Mouse (Mus musculus) frontal cortex, postnatal 36 days (tissue): Measurements from ENCODE around the gene Copz1.

Source experiments
- DNase-seq, 2 experiments: peaks; one replicate each; pipeline ENCODE4 v3.0.0; 2022; ENCODE audit warnings: low spot score in 2 of 2

Copz1 gene

GRCm38 (mm10) chr15:103339166-103339960 is 66.8 kb downstream of the Copz1 start:
- DNase-seq: no peak

GRCm38 (mm10) chr15:103339961-103340337 is 67.4 kb downstream of the Copz1 start, which contains the start of gene Zfp385a:
Gene Zfp385a, minus strand, starts transcription at chr15:103340093.
- DNase-seq: peak; percentile 76 to 78

GRCm38 (mm10) chr15:103340786-103341185 is 68.3 kb downstream of the Copz1 start:
- DNase-seq: no peak

GRCm38 (mm10) chr15:103341547-103341946 is 69.0 kb downstream of the Copz1 start:
- DNase-seq: no peak

GRCm38 (mm10) chr15:103342415-103342814 is 69.9 kb downstream of the Copz1 start:
- peak; percentile 84 to 90 for DNase-seq

GRCm38 (mm10) chr15:103343008-103343407 is 70.5 kb downstream of the Copz1 start:
- no peak for DNase-seq

DNA sequence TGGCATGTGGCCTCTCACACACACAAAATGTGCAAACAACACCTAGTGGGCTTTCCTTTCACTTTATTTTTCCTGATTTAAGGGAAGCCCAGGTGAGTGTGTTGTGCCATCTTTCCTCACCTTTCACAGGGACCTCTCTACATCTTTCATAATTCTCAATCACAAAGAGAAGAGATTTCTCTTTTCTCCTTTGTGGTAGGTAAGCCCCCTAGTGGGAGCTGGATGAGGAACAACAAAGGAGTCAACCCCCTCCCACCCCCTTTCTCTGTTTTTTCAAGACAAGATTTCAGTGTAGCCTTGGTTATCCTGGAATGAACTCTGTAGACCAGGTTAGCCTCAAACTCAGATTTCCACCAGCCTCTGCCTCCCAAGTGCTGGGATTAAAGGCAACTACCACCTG is 71.0 kb downstream of the Copz1 start:
- DNase-seq: no peak

- DNase-seq: no peak
These were observed 73.3 kb downstream of the Copz1 start for GRCm38 (mm10) chr15:103345789-103346188.

DNA sequence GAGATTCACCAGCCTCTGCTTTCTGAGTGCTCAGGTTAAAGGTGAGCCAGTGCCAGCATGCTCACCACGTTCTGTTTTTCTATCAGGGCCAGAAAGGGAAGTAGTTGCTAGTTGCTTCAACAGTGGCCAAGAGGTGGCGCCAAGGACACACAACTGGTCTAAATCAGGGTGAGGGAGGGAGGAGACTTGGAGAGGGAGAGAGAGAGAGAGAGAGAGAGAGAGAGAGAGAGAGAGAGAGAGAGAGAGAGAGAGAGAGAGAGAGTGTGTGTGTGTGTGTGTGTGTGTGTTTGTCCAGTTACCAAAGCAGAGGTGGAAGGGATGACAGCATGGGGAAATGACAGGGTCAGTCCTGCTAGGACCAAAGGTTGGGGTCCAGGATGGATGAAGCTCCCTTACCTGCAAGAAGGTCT is 74.8 kb downstream of the Copz1 start:
- DNase-seq: peak in 1 of 2 experiments; percentile 63
